Mouse (Mus musculus): Measurements from ENCODE around the gene Spata21. TPM values are rescaled to one million over a fixed set of nuclear protein-coding genes. Genes with fewer than 3 reads are reported as not detected.
"Not testable (repeated sequence)": the region's sequence is repeated elsewhere in the genome, so short reads cannot be mapped to it uniquely, and the experiment has no call there.

Spata21 gene
- total RNA-seq, 2 experiments from 2014 or later, result not detected

DNA sequence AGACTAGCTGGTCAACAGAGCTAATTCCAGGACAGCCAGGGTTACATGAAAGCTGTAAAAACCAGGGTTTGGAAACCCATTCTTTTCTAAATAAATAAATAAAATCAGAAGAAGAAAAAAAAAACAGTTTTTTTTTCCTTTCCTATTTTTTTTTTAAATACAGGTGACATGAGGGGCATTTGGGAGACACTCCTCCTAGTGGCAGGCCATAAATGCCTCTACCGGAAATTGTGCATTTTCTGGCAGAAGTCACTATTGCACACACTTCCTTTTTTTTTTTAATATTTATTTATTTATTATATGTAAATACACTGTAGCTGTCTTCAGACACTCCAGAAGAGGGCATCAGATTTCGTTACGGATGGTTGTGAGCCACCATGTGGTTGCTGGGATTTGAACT, 49.6 kb downstream of the Spata21 start:
- peak overlapping the region; percentile 84 for H3K4me3 ChIP-seq
- peak; percentile 32; the same call in 1 of the 2 replicates for TF ChIP-seq CTCF (IDR thresholded peaks at IDR 0.05)
- not testable (repeated sequence) for DNase-seq
- intact Hi-C loops (cut with DNase I), result loop anchor here (5.0 kb wide), 1 partner anchor 60 kb away; the partner anchor contains the start of gene Necap2
- H3K27ac ChIP-seq, result peak overlapping the region; percentile 99

GRCm38 (mm10) chr4:141138425-141139115, 50.4 kb downstream of the Spata21 start:
- TF ChIP-seq CTCF (IDR thresholded peaks at IDR 0.05), result 0 out of 2 replicates have a peak, but pooled peaks have one; percentile 9
- Histone ChIP-seq H3K4me3 (peak overlapping the region; percentile 84), H3K27ac (peak overlapping the region; percentile 99)
- intact Hi-C loops (cut with DNase I), result loop anchor here (5.0 kb wide), 1 partner anchor 61 kb away; the partner anchor contains the start of gene Necap2
- DNase-seq, result peak; percentile 40

DNA sequence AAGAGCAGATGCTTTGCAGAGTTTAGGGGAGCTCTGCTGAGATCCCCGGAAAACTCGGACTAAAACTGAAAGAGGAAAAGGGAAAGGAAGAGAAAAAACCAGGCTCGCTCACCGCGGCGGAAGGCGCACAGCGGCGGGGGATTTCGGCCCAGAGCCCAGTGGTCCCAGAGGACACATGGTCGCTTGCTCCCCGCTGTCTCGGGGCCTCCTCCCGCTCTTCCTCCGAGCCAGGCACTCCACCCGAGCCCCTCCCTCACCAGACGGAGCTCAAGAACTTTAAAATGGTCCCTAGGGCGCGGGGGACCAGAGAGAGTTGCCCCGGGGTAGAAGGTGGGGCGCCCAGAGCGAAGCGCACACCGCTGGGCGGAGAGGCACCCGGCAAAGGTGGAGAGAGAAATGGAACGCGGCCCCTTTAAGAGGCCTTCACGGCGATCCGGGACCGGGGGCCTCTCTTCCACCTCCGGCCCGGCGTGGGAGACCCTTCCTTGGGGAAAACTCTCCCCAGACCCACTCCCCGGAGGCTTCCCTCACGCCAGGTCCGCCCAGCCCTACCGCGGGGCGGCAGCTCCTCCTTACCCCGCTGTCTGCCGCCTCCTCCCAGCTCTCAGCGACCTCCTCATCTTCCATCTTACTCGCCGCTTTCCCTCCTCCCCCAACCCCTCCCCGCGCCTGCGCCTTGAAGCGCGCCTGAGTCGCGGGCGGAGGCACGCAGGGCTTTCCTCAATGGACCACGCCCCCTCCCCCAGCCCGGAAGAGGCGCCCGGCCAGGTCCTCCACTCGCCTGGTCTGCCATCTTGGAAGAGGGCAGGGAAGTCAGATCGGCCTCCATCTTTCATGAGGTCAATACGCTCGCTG, 51.2 kb downstream of the Spata21 start, which contains the start of gene Szrd1:
Gene Szrd1, minus strand, starts transcription at position 660 of the 855 bp plus-strand sequence.
- intact Hi-C loops (cut with DNase I), result loop anchor here (5.0 kb wide), 1 partner anchor 62 kb away; the partner anchor contains the start of gene Necap2
- TF ChIP-seq CTCF (IDR thresholded peaks at IDR 0.05), result no peak
- peak within 1 kb of the TSS; percentile 84 for H3K4me3 ChIP-seq
- DNase-seq, result peak; percentile 99
- peak within 1 kb of the TSS; percentile 99 for H3K27ac ChIP-seq

DNA sequence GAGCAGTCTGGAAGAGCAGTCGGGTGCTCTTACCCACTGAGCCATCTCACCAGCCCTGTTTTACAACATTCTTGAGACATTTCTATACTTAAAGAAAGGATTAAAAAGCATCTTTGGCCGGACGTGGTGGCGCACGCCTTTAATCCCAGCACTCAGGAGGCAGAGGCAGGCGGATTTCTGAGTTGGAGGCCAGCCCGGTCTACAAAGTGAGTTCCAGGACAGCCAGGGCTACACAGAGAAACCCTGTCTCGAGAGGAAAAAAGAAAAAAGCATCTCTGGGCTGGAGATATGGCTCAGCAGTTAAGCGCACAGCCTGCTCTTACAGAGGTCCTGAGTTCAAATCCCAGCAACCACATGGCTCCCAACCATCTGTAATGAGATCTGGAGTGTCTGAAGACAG, 52.2 kb downstream of the Spata21 start:
- not testable (repeated sequence) for H3K4me3 ChIP-seq, H3K27ac ChIP-seq, DNase-seq
- intact Hi-C loops (cut with DNase I), result loop anchor here (5.0 kb wide), 1 partner anchor 127 kb away; no protein-coding TSS in a partner anchor

- no peak for DNase-seq
- H3K27ac ChIP-seq, result no peak overlapping the region
- H3K4me3 ChIP-seq, result no peak overlapping the region
- no peak for TF ChIP-seq CTCF (IDR thresholded peaks at IDR 0.05)
- intact Hi-C loops (cut with DNase I), result loop anchor here (5.0 kb wide), 1 partner anchor 126 kb away; no protein-coding TSS in a partner anchor
These were observed 52.8 kb downstream of the Spata21 start for GRCm38 (mm10) chr4:141140967-141141366.

DNA sequence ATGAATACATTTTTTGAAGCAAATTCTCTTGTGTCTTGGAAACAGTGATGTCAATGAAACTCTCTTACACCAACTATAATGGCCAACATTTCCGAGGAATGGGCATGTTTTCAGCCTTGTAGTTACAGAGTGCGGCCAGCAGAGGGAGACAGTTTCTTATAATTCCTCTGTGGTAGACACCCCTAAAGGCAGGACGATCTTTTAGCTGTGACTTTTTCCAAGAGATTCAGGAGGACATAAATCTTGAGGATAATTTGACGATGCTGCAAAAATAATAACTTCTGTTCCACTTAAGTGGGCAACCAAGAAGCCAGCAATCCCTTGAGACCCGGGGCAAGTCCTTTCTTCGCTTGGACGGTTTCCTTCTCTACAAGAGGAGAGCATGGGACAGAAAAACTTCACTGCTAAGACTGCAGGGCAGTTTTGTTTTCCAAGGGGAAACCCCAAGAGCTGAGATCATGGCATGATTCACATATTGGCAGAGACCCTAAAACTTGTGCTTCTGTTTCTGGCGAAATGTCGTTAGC, 54.2 kb downstream of the Spata21 start:
- peak; percentile 97 for TF ChIP-seq CTCF (IDR thresholded peaks at IDR 0.05)
- Histone ChIP-seq H3K27ac (peak overlapping the region; percentile 74), H3K4me3 (peak overlapping the region; percentile 57)
- intact Hi-C loops (cut with DNase I), result loop anchor here (5.0 kb wide), 1 partner anchor 125 kb away; no protein-coding TSS in a partner anchor
- peak; percentile 73 for DNase-seq

DNA sequence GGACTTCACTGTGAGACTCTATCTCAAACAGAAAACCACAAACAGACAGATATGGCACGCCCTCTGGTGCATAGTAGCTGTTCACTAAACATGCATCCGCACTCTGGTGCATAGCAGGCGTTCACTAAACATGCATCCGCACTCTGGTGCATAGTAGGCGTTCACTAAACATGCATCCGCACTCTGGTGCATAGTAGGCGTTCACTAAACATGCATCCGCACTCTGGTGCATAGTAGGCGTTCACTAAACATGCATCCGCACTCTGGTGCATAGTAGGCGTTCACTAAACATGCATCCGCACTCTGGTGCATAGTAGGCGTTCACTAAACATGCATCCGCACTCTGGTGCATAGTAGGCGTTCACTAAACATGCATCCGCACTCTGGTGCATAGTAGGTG, 57.0 kb downstream of the Spata21 start:
- intact Hi-C loops (cut with DNase I), result loop anchor here (5.0 kb wide), 2 partner anchors 67 to 217 kb away; partner anchors contain the start of gene Rsg1
- not testable (repeated sequence) for H3K27ac ChIP-seq, H3K4me3 ChIP-seq

DNA sequence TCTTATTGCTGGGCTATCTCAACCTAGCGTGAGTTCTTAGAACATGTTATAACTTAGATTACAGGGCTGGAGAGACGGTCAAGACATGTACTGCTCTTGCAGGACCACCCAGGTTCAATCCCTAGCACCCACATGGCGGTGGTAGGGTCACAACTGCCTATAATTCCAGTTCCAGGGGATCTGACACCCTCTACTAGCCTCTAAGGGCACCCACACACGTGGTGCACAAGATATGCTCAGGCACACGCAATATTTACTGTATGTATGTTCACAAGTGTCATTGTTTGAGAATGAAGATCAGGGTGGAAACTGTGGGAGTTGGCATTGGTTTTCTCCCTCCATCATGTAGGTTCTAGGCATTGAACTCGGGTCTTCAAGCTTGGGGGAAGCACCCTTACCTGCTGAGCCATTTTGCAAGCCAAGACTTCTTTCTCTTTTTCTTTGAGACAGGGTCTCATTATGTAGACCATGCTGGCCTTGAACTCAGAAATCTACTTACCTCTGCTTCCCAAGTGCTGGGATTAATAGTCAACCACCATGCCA, 58.4 kb downstream of the Spata21 start:
- Histone ChIP-seq H3K27ac (no peak overlapping the region; the same call in 1 of the 2 replicates), H3K4me3 (peak overlapping the region; percentile 100)
- TF ChIP-seq CTCF (IDR thresholded peaks at IDR 0.05), result no peak
- no peak for DNase-seq
- intact Hi-C loops (cut with DNase I), result loop anchor here (5.0 kb wide), 2 partner anchors 66 to 216 kb away; partner anchors contain the start of gene Rsg1

More for the DNA sequence above, 57.0 kb downstream of the Spata21 start:
- DNase-seq, result not testable (repeated sequence)

DNA sequence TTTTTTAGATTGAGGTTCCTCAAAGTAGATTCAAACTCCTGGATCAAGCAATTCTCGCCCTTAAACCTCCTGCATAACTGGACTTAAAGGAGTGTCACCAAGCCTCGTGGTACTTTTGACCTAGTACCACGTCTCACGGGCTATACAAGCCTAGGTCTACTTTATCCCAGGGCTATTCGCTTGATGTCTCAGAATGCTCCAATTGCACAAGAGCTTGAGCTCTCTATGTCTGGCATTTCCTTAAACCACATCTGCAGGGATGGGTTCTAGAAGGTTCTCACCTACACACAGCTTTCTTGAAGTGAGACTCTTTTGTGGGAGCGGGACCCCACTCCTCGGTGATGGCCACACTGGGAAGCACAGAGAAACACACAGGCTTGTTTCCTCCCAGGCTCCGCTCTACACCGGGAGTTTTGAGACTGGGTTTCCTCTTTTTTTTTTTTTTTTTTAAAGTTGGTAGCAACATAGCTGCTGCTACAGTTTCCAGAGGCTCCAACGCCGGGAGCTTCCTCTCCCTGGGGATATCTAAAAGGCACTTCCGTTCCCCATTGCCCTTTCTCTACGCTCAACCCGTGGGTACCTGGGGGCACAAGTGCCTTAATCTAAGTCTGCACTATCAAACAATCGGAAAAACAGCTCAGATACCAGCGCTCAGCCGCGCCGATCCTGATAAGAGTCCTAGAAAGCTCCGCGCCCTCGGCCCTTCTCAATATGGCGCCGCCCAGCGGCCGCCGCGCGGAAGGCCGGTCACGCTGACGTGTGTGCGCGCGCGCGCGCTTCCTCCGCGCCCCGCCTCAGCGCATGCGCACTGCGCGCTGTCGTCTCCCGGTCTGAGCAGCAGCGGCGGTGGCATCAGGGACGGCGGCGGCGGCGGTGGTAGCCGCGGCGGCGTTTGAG, 59.2 kb downstream of the Spata21 start, which contains the start of gene Fbxo42:
Gene Fbxo42, plus strand, starts transcription at position 802 of the 897 bp plus-strand sequence.
- Histone ChIP-seq H3K4me3 (peak within 1 kb of the TSS; percentile 100), H3K27ac (peak within 1 kb of the TSS; percentile 98)
- intact Hi-C loops (cut with DNase I), result loop anchor here (5.0 kb wide), 2 partner anchors 65 to 215 kb away; partner anchors contain the start of gene Rsg1
- peak; percentile 96 for DNase-seq
- TF ChIP-seq CTCF (IDR thresholded peaks at IDR 0.05), result peak; percentile 92

DNA sequence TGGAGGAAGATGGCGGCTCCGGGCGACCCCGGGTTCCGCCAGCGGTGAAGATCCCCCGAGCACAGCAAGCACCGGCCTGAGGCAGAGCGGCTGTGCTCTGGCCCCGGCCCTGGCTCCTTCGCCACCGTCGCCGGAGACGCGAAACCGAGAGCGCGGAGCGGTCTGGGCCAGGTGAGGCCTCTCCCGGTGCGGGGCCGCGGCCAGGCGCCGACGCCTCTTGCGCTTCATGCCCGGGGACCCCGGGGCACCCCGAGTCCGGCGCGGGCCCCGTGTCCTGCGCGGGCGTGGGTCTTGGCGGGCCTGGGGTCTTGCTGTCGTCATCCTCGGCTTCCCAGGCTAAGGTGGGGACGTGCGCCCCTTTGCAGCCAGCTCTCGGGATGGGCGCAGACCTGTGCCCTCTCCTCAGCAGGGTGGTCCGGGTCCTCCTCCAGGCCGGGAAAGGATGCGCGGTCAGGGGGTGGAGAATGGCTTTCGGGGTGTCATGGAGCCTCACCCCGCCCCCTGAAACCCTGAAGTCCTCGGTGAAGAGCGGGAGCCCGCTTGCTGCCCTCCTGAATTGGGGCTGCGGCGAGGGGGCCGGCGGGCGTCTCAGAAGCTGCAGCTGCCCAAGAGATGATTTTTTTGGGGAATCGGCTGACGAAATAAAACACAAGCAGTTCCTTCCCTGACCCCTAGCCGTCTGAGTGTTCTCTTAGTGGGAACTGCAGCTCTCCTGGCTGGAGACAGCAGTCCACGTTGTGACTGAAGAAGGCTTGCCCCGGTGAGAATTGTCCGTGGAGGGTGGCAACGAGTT, 60.1 kb downstream of the Spata21 start:
- no peak for DNase-seq
- intact Hi-C loops (cut with DNase I), result loop anchor here (5.0 kb wide), 2 partner anchors 64 to 214 kb away; partner anchors contain the start of gene Rsg1
- Histone ChIP-seq H3K4me3 (peak overlapping the region; percentile 100), H3K27ac (peak overlapping the region; percentile 98)
- TF ChIP-seq CTCF (IDR thresholded peaks at IDR 0.05), result no peak
